Mouse (Mus musculus): Measurements from ENCODE around the gene Gm29427. TPM values are rescaled to one million over a fixed set of nuclear protein-coding genes. Genes with fewer than 3 reads are reported as not detected.

Gene Gm29427
- polyA plus RNA-seq, 1 experiment from 2014 or later, result not detected

Other genes starting within 250 kb of the Gm29427 start
- gene Zp3r, start 86.2 kb downstream of the Gm29427 start, polyA plus RNA-seq (2016; fragmentation: Nextera tagmentation; extraction: Ambion mirVana), result not detected in 2 replicates
- 0.14 TPM in 1 of 2 replicates, not detected in the other for gene C4bp, start 54.2 kb downstream of the Gm29427 start, polyA plus RNA-seq (2016; fragmentation: Nextera tagmentation; extraction: Ambion mirVana)
- gene Yod1, start 1.5 kb upstream of the Gm29427 start, polyA plus RNA-seq (2016; fragmentation: Nextera tagmentation; extraction: Ambion mirVana), result 11.5 and 16.6 TPM in 2 replicates
- gene Pfkfb2, start 13.5 kb upstream of the Gm29427 start, polyA plus RNA-seq (2016; fragmentation: Nextera tagmentation; extraction: Ambion mirVana), result 5.5 and 8.1 TPM in 2 replicates
- gene AA986860, start 16.2 kb upstream of the Gm29427 start, polyA plus RNA-seq (2016; fragmentation: Nextera tagmentation; extraction: Ambion mirVana), result 0.42 TPM in 2 replicates
- gene Fcamr, start 85.1 kb upstream of the Gm29427 start, polyA plus RNA-seq (2016; fragmentation: Nextera tagmentation; extraction: Ambion mirVana), result not detected in 2 replicates
- gene Pigr, start 110.9 kb upstream of the Gm29427 start, polyA plus RNA-seq (2016; fragmentation: Nextera tagmentation; extraction: Ambion mirVana), result not detected in 2 replicates
- gene Fcmr, start 149.9 kb upstream of the Gm29427 start, polyA plus RNA-seq (2016; fragmentation: Nextera tagmentation; extraction: Ambion mirVana), result not detected in 2 replicates
- not detected in 2 replicates for gene Il24, start 171.7 kb upstream of the Gm29427 start, polyA plus RNA-seq (2016; fragmentation: Nextera tagmentation; extraction: Ambion mirVana)
- gene Il20, start 195.7 kb upstream of the Gm29427 start, polyA plus RNA-seq (2016; fragmentation: Nextera tagmentation; extraction: Ambion mirVana), result not detected in 2 replicates
- 0.14 TPM in 1 of 2 replicates, not detected in the other for gene Il19, start 224.3 kb upstream of the Gm29427 start, polyA plus RNA-seq (2016; fragmentation: Nextera tagmentation; extraction: Ambion mirVana)